Mouse (Mus musculus) testis, adult 2 months (tissue): ENCODE data around the gene Gm20388. TPM values are rescaled to one million over a fixed set of nuclear protein-coding genes. Genes with fewer than 3 reads are reported as not detected.

Experiments
- H3K27ac ChIP-seq: fragments of 200-500 bp; 2 replicates; pipeline ENCODE4 v1.5.1; 2012; ENCODE audit warnings: low read depth, low read length; ENCODE audit not compliant: control insufficient read depth, insufficient read depth
- H3K27me3 ChIP-seq: fragments of 200-500 bp; 2 replicates; pipeline ENCODE4 v1.6.1; 2012; ENCODE audit warnings: mild to moderate bottlenecking, low read length, moderate library complexity; ENCODE audit not compliant: control insufficient read depth, insufficient read depth
- H3K36me3 ChIP-seq: fragments of 200-500 bp; 2 replicates; pipeline ENCODE4 v1.6.1; 2012; ENCODE audit warnings: mild to moderate bottlenecking, low read length; ENCODE audit not compliant: control insufficient read depth, insufficient read depth
- H3K4me1 ChIP-seq: fragments of 200-500 bp; 2 replicates; pipeline ENCODE4 v1.6.1; 2012; ENCODE audit warnings: low read length; ENCODE audit not compliant: control insufficient read depth, insufficient read depth
- H3K4me3 ChIP-seq: fragments of 200-500 bp; 2 replicates; pipeline ENCODE4 v1.5.1; 2012; ENCODE audit warnings: low read depth, mild to moderate bottlenecking, low read length, moderate library complexity, mixed read lengths; ENCODE audit not compliant: control insufficient read depth
- CTCF ChIP-seq: fragments of 200-500 bp; IDR thresholded peaks from 2 replicates; pipeline ENCODE4 v1.5.1; 2012; ENCODE audit warnings: low read depth, mild to moderate bottlenecking, inconsistent platforms, low read length, moderate library complexity; ENCODE audit not compliant: control insufficient read depth, insufficient read depth, insufficient replicate concordance
- POLR2A ChIP-seq: fragments of 200-500 bp; IDR thresholded peaks from 2 replicates; pipeline ENCODE4 v1.6.1; 2012; ENCODE audit warnings: low read depth, mild to moderate bottlenecking, inconsistent platforms, low read length, moderate library complexity; ENCODE audit not compliant: control insufficient read depth
- polyA plus RNA-seq: library from polyadenylated mRNA; depleted of rRNA; stranded (reverse); fragments of >200 nt; gene quantifications from 2 replicates; pipeline ENCODE4 v1.2.3, GENCODE M21; 2012

The Gm20388 gene
- polyA plus RNA-seq, 1 experiment, result 5.6 TPM

GRCm38 (mm10) chr8:122470691-122471090, 2560.1 kb downstream of the Gm20388 start:
- no peaks in the 10 kb centered on the region; the same call in none of the 2 replicates for H3K36me3 ChIP-seq
- TF ChIP-seq CTCF (no peak), POLR2A (no peak)
- no peak overlapping the region for H3K4me3 ChIP-seq
- H3K27ac ChIP-seq, result no peak overlapping the region
- H3K4me1 ChIP-seq, result peaks cover 9% of the 10 kb centered on the region
- no peaks in the 10 kb centered on the region for H3K27me3 ChIP-seq

GRCm38 (mm10) chr8:122473911-122474421, 2563.3 kb downstream of the Gm20388 start:
- peaks cover 3% of the 10 kb centered on the region for H3K36me3 ChIP-seq

GRCm38 (mm10) chr8:122474951-122475560, 2564.4 kb downstream of the Gm20388 start:
- TF ChIP-seq POLR2A (no peak), CTCF (no peak)
- peaks cover 14% of the 10 kb centered on the region for H3K4me1 ChIP-seq
- H3K27me3 ChIP-seq, result no peaks in the 10 kb centered on the region
- H3K4me3 ChIP-seq, result peak overlapping the region; percentile 96
- peak overlapping the region; percentile 92 for H3K27ac ChIP-seq
- H3K36me3 ChIP-seq, result peaks cover 3% of the 10 kb centered on the region

More at GRCm38 (mm10) chr8:122473911-122474421, 2563.3 kb downstream of the Gm20388 start:
- no peaks in the 10 kb centered on the region for H3K27me3 ChIP-seq
- H3K4me1 ChIP-seq, result peaks cover 14% of the 10 kb centered on the region
- TF ChIP-seq POLR2A (no peak), CTCF (no peak)
- peak overlapping the region; percentile 96 for H3K4me3 ChIP-seq
- no peak overlapping the region for H3K27ac ChIP-seq

- TF ChIP-seq CTCF (no peak), POLR2A (peak; percentile 83)
- peak within 1 kb of the TSS; percentile 96 for H3K4me3 ChIP-seq
- H3K27me3 ChIP-seq, result no peaks in the 10 kb centered on the region
- H3K27ac ChIP-seq, result peak within 1 kb of the TSS; percentile 92
- H3K4me1 ChIP-seq, result peaks cover 14% of the 10 kb centered on the region
- peaks cover 3% of the 10 kb centered on the region for H3K36me3 ChIP-seq
Measured at GRCm38 (mm10) chr8:122475580-122476320, 2565.1 kb downstream of the Gm20388 start, which contains the start of the genes Rnf166 and Ctu2. Gene Rnf166 (minus strand): TSS chr8:122476064. Gene Ctu2 (plus strand): TSS chr8:122476143.

GRCm38 (mm10) chr8:122482448-122482847, 2571.8 kb downstream of the Gm20388 start:
- Histone ChIP-seq H3K27ac (no peak overlapping the region), H3K36me3 (peaks cover 3% of the 10 kb centered on the region; the same call in 1 of the 2 replicates), H3K27me3 (no peaks in the 10 kb centered on the region), H3K4me1 (no peaks in the 10 kb centered on the region), H3K4me3 (no peak overlapping the region)
- no peak for TF ChIP-seq POLR2A

GRCm38 (mm10) chr8:122483877-122484276, 2573.2 kb downstream of the Gm20388 start:
- Histone ChIP-seq H3K4me3 (no peak overlapping the region), H3K27me3 (no peaks in the 10 kb centered on the region), H3K4me1 (no peaks in the 10 kb centered on the region), H3K36me3 (no peaks in the 10 kb centered on the region), H3K27ac (no peak overlapping the region)
- TF ChIP-seq POLR2A, result no peak

GRCm38 (mm10) chr8:122484831-122485230, 2574.2 kb downstream of the Gm20388 start:
- no peaks in the 10 kb centered on the region for H3K27me3 ChIP-seq
- no peaks in the 10 kb centered on the region for H3K4me1 ChIP-seq
- TF ChIP-seq CTCF (no peak), POLR2A (no peak)
- H3K27ac ChIP-seq, result no peak overlapping the region
- H3K4me3 ChIP-seq, result no peak overlapping the region
- H3K36me3 ChIP-seq, result no peaks in the 10 kb centered on the region
